In genomic region chr3:52068885-52069284, GRCm38 (mm10) we compare ENCODE assay signal across 10 mouse cellular contexts. TPM values are rescaled to one million over a fixed set of nuclear protein-coding genes. Genes with fewer than 3 reads are reported as not detected.
DNase-seq lines count a peak whose midpoint lies in the region; ATAC-seq and TF ChIP-seq lines count a peak whose summit lies in the region.
"Had no signal": no experiment of that assay in that cellular context is flagged by ENCODE, and none has a peak within 500 bp of the region (broad histone marks: within the 10 kb centered on the region; RNA-seq: fewer than 3 reads in every experiment).

No protein-coding gene starts in this region.

- no peaks in the 10 kb centered on the region for H3K36me3 ChIP-seq in embryonic facial prominence, embryonic 15.5 days
- H3K36me3 ChIP-seq in embryonic facial prominence, embryonic 10.5 days (replicated peaks) = no peaks in the 10 kb centered on the region
- H3K36me3 ChIP-seq in intestine, embryonic 14.5 days (ENCODE audit: control insufficient read depth, insufficient read depth, low read length) = no peaks in the 10 kb centered on the region
- no peaks in the 10 kb centered on the region for H3K36me3 ChIP-seq in intestine, embryonic 16.5 days (ENCODE audit: control insufficient read depth, insufficient read depth, low read length)
- no peaks in the 10 kb centered on the region for H3K36me3 ChIP-seq in spleen, adult 2 months (ENCODE audit: control insufficient read depth, insufficient read depth, low read length)
- no peaks in the 10 kb centered on the region for H3K36me3 ChIP-seq in neural tube, embryonic 15.5 days

- H3K9me3 ChIP-seq in embryonic facial prominence, embryonic 15.5 days (replicated peaks) = no peaks in the 10 kb centered on the region
- H3K9me3 ChIP-seq in embryonic facial prominence, embryonic 10.5 days = no peaks in the 10 kb centered on the region
- H3K9me3 ChIP-seq in intestine, embryonic 14.5 days (ENCODE audit: control insufficient read depth, low read length) = no peaks in the 10 kb centered on the region
- H3K9me3 ChIP-seq in intestine, embryonic 16.5 days (ENCODE audit: control insufficient read depth, low read length) = no peaks in the 10 kb centered on the region
- no peaks in the 10 kb centered on the region for H3K9me3 ChIP-seq in neural tube, embryonic 15.5 days (replicated peaks)

- H3K27ac ChIP-seq in embryonic facial prominence, embryonic 15.5 days (replicated peaks) = no peak overlapping the region
- no peak overlapping the region for H3K27ac ChIP-seq in embryonic facial prominence, embryonic 10.5 days (replicated peaks)
- H3K27ac ChIP-seq in intestine, embryonic 14.5 days (ENCODE audit: low read depth) = no peak overlapping the region
- no peak overlapping the region for H3K27ac ChIP-seq in intestine, embryonic 16.5 days (ENCODE audit: low read length)
- no peak overlapping the region for H3K27ac ChIP-seq in spleen, adult 2 months (ENCODE audit: insufficient read depth, low read length)
- H3K27ac ChIP-seq in neural tube, embryonic 15.5 days (replicated peaks) = no peak overlapping the region; the same call in 1 of the 2 replicates

- no peak for TF ChIP-seq CTCF in spleen, adult 2 months (IDR thresholded peaks at IDR 0.05; ENCODE audit: extremely low read depth, insufficient read depth, insufficient read length, insufficient replicate concordance)

- peak overlapping the region; percentile 61; the same call in 1 of the 2 replicates for H3K4me2 ChIP-seq in embryonic facial prominence, embryonic 15.5 days (replicated peaks)
- peak overlapping the region; percentile 65; the same call in 1 of the 2 replicates for H3K4me2 ChIP-seq in intestine, embryonic 14.5 days (ENCODE audit: low read length)
- no peak overlapping the region for H3K4me2 ChIP-seq in intestine, embryonic 16.5 days (ENCODE audit: low read depth, low read length)
- H3K4me2 ChIP-seq in neural tube, embryonic 15.5 days = peak overlapping the region; percentile 55; the same call in 1 of the 2 replicates

- no peak for TF ChIP-seq POLR2A in spleen, adult 2 months (IDR thresholded peaks at IDR 0.05; ENCODE audit: low read depth, low read length)

- WGBS in embryonic facial prominence, embryonic 15.5 days = 71% methylated on average over 3 of the region's 3 CpGs
- 70% methylated on average over 3 of the region's 3 CpGs for WGBS in embryonic facial prominence, embryonic 10.5 days
- WGBS in intestine, embryonic 14.5 days = 76% methylated on average over 3 of the region's 3 CpGs
- 77% methylated on average over 3 of the region's 3 CpGs for WGBS in intestine, embryonic 16.5 days
- 39% methylated on average over 3 of the region's 3 CpGs for WGBS in spleen, adult 2 months
- WGBS in neural tube, embryonic 15.5 days = 66% methylated on average over 3 of the region's 3 CpGs

- no peaks in the 10 kb centered on the region for H3K27me3 ChIP-seq in embryonic facial prominence, embryonic 15.5 days
- no peaks in the 10 kb centered on the region for H3K27me3 ChIP-seq in embryonic facial prominence, embryonic 10.5 days (replicated peaks; ENCODE audit: low read depth, poor library complexity, severe bottlenecking)
- H3K27me3 ChIP-seq in intestine, embryonic 14.5 days (replicated peaks; ENCODE audit: control insufficient read depth, insufficient read depth, low read length) = no peaks in the 10 kb centered on the region
- no peaks in the 10 kb centered on the region for H3K27me3 ChIP-seq in intestine, embryonic 16.5 days (replicated peaks; ENCODE audit: control insufficient read depth, insufficient read depth, low read length)
- H3K27me3 ChIP-seq in spleen, adult 2 months (ENCODE audit: control insufficient read depth, insufficient read depth, low read length) = no peaks in the 10 kb centered on the region
- no peaks in the 10 kb centered on the region for H3K27me3 ChIP-seq in neural tube, embryonic 15.5 days (replicated peaks)

- no peak overlapping the region for H3K9ac ChIP-seq in embryonic facial prominence, embryonic 15.5 days
- H3K9ac ChIP-seq in intestine, embryonic 14.5 days (ENCODE audit: low read length) = no peak overlapping the region
- H3K9ac ChIP-seq in intestine, embryonic 16.5 days (ENCODE audit: low read depth, low read length) = no peak overlapping the region
- H3K9ac ChIP-seq in neural tube, embryonic 15.5 days (replicated peaks) = no peak overlapping the region

- peaks cover 20% of the 10 kb centered on the region for H3K4me1 ChIP-seq in embryonic facial prominence, embryonic 15.5 days
- peaks cover 61% of the 10 kb centered on the region for H3K4me1 ChIP-seq in embryonic facial prominence, embryonic 10.5 days
- H3K4me1 ChIP-seq in intestine, embryonic 14.5 days (replicated peaks; ENCODE audit: control insufficient read depth, insufficient read depth, low read length) = peaks cover 7% of the 10 kb centered on the region; the same call in 1 of the 2 replicates
- H3K4me1 ChIP-seq in intestine, embryonic 16.5 days (ENCODE audit: control insufficient read depth, insufficient read depth, low read length) = peaks cover 17% of the 10 kb centered on the region
- peaks cover 9% of the 10 kb centered on the region; the same call in 1 of the 2 replicates for H3K4me1 ChIP-seq in spleen, adult 2 months (ENCODE audit: control insufficient read depth, insufficient read depth, insufficient read length)
- H3K4me1 ChIP-seq in neural tube, embryonic 15.5 days = peaks cover 34% of the 10 kb centered on the region

- H3K4me3 ChIP-seq in embryonic facial prominence, embryonic 15.5 days (replicated peaks) = 0 out of 2 replicates have a peak overlapping the region, but pooled peaks have one; percentile 36
- H3K4me3 ChIP-seq in embryonic facial prominence, embryonic 10.5 days = no peak overlapping the region
- H3K4me3 ChIP-seq in intestine, embryonic 14.5 days (ENCODE audit: low read depth, low read length) = no peak overlapping the region
- no peak overlapping the region for H3K4me3 ChIP-seq in intestine, embryonic 16.5 days (ENCODE audit: low read length)
- peak overlapping the region; percentile 16; the same call in 1 of the 2 replicates for H3K4me3 ChIP-seq in spleen, adult 2 months (ENCODE audit: extremely low read depth, insufficient read depth, insufficient read length)
- H3K4me3 ChIP-seq in neural tube, embryonic 15.5 days (replicated peaks) = no peak overlapping the region

- DNase-seq in embryonic facial prominence, embryonic 10.5 days (ENCODE audit: low spot score) = no peak
- DNase-seq in intestine, embryonic 14.5 days (ENCODE audit: low spot score) = no peak
- DNase-seq in spleen, adult 2 months (ENCODE audit: low read depth in 1 of 2, low spot score in 2 of 2) = no peak
- DNase-seq in spleen, postnatal 14 days (ENCODE audit: low spot score in 2 of 2) = no peak
- no peak for DNase-seq in thymus, postnatal 4 days
- DNase-seq: embryo, embryonic 11 days; lung, postnatal 36 days had no signal

- ATAC-seq in embryonic facial prominence, embryonic 15.5 days (ENCODE audit: insufficient number of reproducible peaks, low FRiP score, low TSS enrichment, low read depth) = no peak
- ATAC-seq in intestine, embryonic 14.5 days (replicated peaks; ENCODE audit: low FRiP score, low TSS enrichment, low read depth) = no peak
- ATAC-seq in intestine, embryonic 16.5 days = no peak
- no peak for ATAC-seq in neural tube, embryonic 15.5 days (ENCODE audit: low FRiP score)

RNA-seq across cellular contexts. Expression of gene Maml3, which starts 36.0 kb away (rescaled TPM):
- polyA plus RNA-seq in embryonic facial prominence, embryonic 15.5 days (2015; fragmentation: Nextera tagmentation; extraction: Ambion mirVana) = 6.5 TPM in 2 replicates
- 5.5 and 6.0 TPM in 2 replicates for polyA plus RNA-seq in embryonic facial prominence, embryonic 10.5 days (2016; fragmentation: Nextera tagmentation; extraction: Ambion mirVana)
- 6.5 and 7.9 TPM in 2 replicates for polyA plus RNA-seq in intestine, embryonic 14.5 days (2014; fragmentation: Nextera tagmentation; extraction: Ambion mirVana)
- polyA plus RNA-seq in intestine, embryonic 16.5 days (2015; fragmentation: Nextera tagmentation; extraction: Ambion mirVana) = 3.6 and 4.0 TPM in 2 replicates
- 2.7 and 3.4 TPM in 2 replicates for polyA plus RNA-seq in spleen, adult 2 months (2012; rRNA removed)
- 7.6 and 8.3 TPM in 2 replicates for polyA plus RNA-seq in neural tube, embryonic 15.5 days (2015; fragmentation: Nextera tagmentation; extraction: Ambion mirVana)

Comparison
In these comparisons a context has a peak if more than half of its experiments do, and no peak if none do; other contexts are left out.
1. H3K4me3 ChIP-seq: peak in embryonic facial prominence, embryonic 15.5 days (single experiment) and spleen, adult 2 months (single experiment); none in embryonic facial prominence, embryonic 10.5 days (single experiment), intestine, embryonic 14.5 days (single experiment), intestine, embryonic 16.5 days (single experiment) and neural tube, embryonic 15.5 days (single experiment).